Mouse (Mus musculus): ENCODE measurements around the gene Mtg2. TPM values are rescaled to one million over a fixed set of nuclear protein-coding genes. Genes with fewer than 3 reads are reported as not detected.

Gene Mtg2
- polyA plus RNA-seq, 1 experiment from 2014 or later, result 3.7 TPM

- WGBS (ENCODE audit: missing documents), result 94% methylated on average over 8 of the region's 8 CpGs
- H3K4me3 ChIP-seq (ENCODE audit: inconsistent target), result no peak overlapping the region
- peaks cover 20% of the 10 kb centered on the region; the same call in 1 of the 2 replicates for H3K36me3 ChIP-seq (ENCODE audit: inconsistent target)
- no peaks in the 10 kb centered on the region for H3K79me2 ChIP-seq (ENCODE audit: inconsistent target)
- H3K27ac ChIP-seq, result no peak overlapping the region
Measured at GRCm38 (mm10) chr2:180080680-180081079, 10.3 kb downstream of the Mtg2 start.

DNA sequence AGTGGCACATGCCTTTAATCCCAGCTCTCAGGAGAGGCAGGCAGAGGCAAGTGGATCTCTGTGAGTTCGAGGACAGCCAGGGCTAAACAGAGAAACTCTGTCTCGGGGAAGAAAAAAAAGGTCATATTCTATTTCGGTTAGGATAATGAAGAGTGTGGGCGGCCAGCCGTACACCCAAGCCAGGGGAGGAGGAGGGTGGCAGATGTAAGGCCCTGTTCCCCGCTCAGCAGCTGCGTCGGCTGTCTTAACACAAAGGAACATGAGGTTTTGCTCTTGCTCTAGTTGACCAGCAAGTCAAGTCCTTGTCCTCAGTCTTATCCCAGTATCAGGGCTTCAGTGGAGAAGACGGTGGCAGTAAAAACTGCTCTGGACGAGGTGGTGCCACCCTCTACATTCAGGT, 12.7 kb downstream of the Mtg2 start:
- Histone ChIP-seq H3K36me3 (ENCODE audit: inconsistent target) (peaks cover 17% of the 10 kb centered on the region; the same call in 1 of the 2 replicates), H3K79me2 (ENCODE audit: inconsistent target) (no peaks in the 10 kb centered on the region), H3K4me3 (ENCODE audit: inconsistent target) (no peak overlapping the region), H3K27ac (no peak overlapping the region)
- WGBS (ENCODE audit: missing documents), result 95% methylated on average over 10 of the region's 10 CpGs

GRCm38 (mm10) chr2:180084565-180084964, 14.2 kb downstream of the Mtg2 start:
- Histone ChIP-seq H3K27ac (no peak overlapping the region), H3K79me2 (ENCODE audit: inconsistent target) (no peaks in the 10 kb centered on the region), H3K4me3 (ENCODE audit: inconsistent target) (no peak overlapping the region), H3K36me3 (ENCODE audit: inconsistent target) (peaks cover 17% of the 10 kb centered on the region; the same call in 1 of the 2 replicates)
- 82% methylated on average over 3 of the region's 3 CpGs for WGBS (ENCODE audit: missing documents)

DNA sequence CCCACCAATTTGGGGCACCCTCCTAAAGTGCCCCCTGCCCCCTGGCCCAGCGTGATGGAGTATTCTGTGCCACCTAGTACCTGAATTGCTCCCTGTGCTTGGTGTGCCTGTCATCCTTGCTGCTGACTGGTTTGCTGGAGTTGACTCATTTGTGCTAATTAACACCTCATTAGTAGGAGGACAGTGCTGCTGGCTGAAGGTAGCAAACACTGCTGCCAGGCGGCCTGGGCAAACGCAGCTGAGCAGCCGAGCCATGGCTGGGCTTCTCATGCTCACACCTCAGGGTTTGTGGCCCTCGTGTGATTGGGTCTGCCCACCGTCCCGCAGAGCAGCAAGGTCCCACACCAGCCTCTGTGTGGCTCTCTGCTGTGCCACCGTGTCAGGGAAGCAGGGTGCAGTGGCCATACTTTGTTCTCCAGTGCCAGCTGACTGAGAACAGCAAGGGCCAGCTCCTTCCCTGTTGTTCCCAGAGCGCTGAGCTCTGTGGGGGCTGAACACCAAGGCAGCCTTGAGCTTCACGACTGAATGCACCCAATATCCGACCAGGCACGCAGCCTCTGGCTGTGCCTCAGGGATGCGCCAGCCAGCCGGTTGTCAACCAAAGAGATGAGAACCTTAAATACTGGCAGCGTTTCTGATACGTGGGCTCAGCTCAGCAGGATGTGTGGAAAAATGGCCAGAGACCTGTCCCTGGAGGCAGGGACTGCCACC, 15.7 kb downstream of the Mtg2 start:
- Histone ChIP-seq H3K4me3 (ENCODE audit: inconsistent target) (no peak overlapping the region), H3K27ac (no peak overlapping the region), H3K79me2 (ENCODE audit: inconsistent target) (no peaks in the 10 kb centered on the region), H3K36me3 (ENCODE audit: inconsistent target) (peaks cover 17% of the 10 kb centered on the region; the same call in 1 of the 2 replicates)
- whole genome bisulfite sequencing (ENCODE audit: missing documents), result 93% methylated on average over 15 of the region's 16 CpGs

GRCm38 (mm10) chr2:180086637-180087027, 16.2 kb downstream of the Mtg2 start:
- H3K79me2 ChIP-seq (ENCODE audit: inconsistent target), result no peaks in the 10 kb centered on the region
- 91% methylated on average over 5 of the region's 5 CpGs for WGBS (ENCODE audit: missing documents)
- no peak overlapping the region for H3K27ac ChIP-seq
- H3K4me3 ChIP-seq (ENCODE audit: inconsistent target), result no peak overlapping the region
- H3K36me3 ChIP-seq (ENCODE audit: inconsistent target), result peaks cover 17% of the 10 kb centered on the region; the same call in 1 of the 2 replicates

- H3K36me3 ChIP-seq (ENCODE audit: inconsistent target), result peaks cover 9% of the 10 kb centered on the region; the same call in 1 of the 2 replicates
- no peak overlapping the region for H3K27ac ChIP-seq
- no peaks in the 10 kb centered on the region for H3K79me2 ChIP-seq (ENCODE audit: inconsistent target)
- H3K4me3 ChIP-seq (ENCODE audit: inconsistent target), result no peak overlapping the region
- 96% methylated on average over 4 of the region's 4 CpGs for WGBS (ENCODE audit: missing documents)
Measured at GRCm38 (mm10) chr2:180087472-180087871, 17.1 kb downstream of the Mtg2 start.

DNA sequence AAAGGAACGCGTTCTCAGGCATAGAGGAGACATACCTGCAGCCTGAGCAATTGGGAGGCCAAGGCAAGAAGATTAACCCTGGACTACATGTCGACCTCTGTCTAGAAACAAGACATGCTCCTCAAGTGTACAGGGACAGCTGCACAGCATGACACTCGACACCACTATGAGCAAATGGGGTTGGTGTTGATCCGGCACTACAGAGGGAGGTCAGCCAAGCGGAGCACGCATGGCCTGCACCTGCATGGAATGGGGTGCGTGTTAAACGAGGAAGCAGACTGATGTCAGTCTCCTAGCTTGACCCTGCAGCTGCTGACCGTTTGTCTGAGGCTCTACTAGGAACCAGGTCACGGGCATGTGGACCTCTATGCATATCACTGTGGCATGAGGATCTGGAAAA, 19.9 kb downstream of the Mtg2 start:
- Histone ChIP-seq H3K4me3 (ENCODE audit: inconsistent target) (no peak overlapping the region), H3K79me2 (ENCODE audit: inconsistent target) (no peaks in the 10 kb centered on the region)
- WGBS (ENCODE audit: missing documents), result 80% methylated on average over 11 of the region's 11 CpGs

GRCm38 (mm10) chr2:180095711-180096110, 25.3 kb downstream of the Mtg2 start:
- H3K36me3 ChIP-seq (ENCODE audit: inconsistent target), result no peaks in the 10 kb centered on the region
- no peak overlapping the region for H3K4me3 ChIP-seq (ENCODE audit: inconsistent target)
- H3K27ac ChIP-seq, result no peak overlapping the region
- H3K79me2 ChIP-seq (ENCODE audit: inconsistent target), result no peaks in the 10 kb centered on the region
- 34% methylated on average over 5 of the region's 5 CpGs for WGBS (ENCODE audit: missing documents)

More for the DNA sequence above, 19.9 kb downstream of the Mtg2 start:
- Histone ChIP-seq H3K27ac (no peak overlapping the region), H3K36me3 (ENCODE audit: inconsistent target) (no peaks in the 10 kb centered on the region)

- no peak overlapping the region for H3K4me3 ChIP-seq (ENCODE audit: inconsistent target)
- no peaks in the 10 kb centered on the region for H3K36me3 ChIP-seq (ENCODE audit: inconsistent target)
- WGBS (ENCODE audit: missing documents), result 70% methylated on average over 3 of the region's 3 CpGs
- no peak overlapping the region for H3K27ac ChIP-seq
- no peaks in the 10 kb centered on the region for H3K79me2 ChIP-seq (ENCODE audit: inconsistent target)
Measured at GRCm38 (mm10) chr2:180097585-180097984, 27.2 kb downstream of the Mtg2 start.

DNA sequence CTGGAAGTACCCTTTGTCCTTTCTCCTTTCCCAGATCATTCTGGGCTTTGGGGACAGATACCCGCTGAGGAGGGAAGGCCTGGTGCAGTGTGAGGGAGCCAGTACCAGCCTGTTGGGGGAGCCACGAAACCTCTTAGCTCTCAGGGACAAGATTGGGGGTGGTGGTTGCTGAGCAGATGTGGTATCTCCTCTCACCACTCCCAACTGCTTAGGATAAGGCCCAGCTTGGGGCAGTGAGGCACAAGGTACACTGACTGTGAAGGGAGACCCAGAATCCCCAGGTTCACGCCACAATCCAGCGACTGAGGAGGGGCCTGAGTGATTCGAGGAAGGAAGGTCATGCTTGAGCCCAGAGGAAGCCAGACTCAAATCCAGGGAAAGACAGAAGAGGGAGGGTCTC, 27.8 kb downstream of the Mtg2 start:
- H3K27ac ChIP-seq, result no peak overlapping the region
- H3K4me3 ChIP-seq (ENCODE audit: inconsistent target), result no peak overlapping the region
- H3K36me3 ChIP-seq (ENCODE audit: inconsistent target), result no peaks in the 10 kb centered on the region
- 55% methylated on average over 5 of the region's 5 CpGs for WGBS (ENCODE audit: missing documents)
- H3K79me2 ChIP-seq (ENCODE audit: inconsistent target), result no peaks in the 10 kb centered on the region

DNA sequence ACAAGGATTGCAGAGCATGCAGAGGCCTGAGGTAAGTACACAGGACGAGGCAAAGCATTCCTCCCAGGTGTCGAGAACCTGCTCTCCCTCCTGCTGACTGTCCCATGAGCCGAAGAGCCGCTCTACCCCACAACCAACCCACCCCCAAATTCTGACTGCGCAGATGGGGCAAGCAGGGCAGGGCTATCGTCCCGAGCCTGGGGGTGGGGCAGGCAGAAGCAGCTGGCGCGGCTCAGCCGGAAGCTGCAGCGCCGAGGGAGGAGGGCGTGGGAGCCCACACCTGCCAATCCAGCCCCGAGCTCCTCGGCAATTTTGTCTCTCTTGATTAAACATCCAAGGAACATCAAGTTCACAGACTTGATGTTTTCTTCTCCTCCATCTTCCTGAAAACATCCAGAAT, 29.1 kb downstream of the Mtg2 start:
- Histone ChIP-seq H3K36me3 (ENCODE audit: inconsistent target) (no peaks in the 10 kb centered on the region), H3K4me3 (ENCODE audit: inconsistent target) (no peak overlapping the region), H3K79me2 (ENCODE audit: inconsistent target) (no peaks in the 10 kb centered on the region), H3K27ac (no peak overlapping the region)
- 7% methylated on average over 15 of the region's 15 CpGs for WGBS (ENCODE audit: missing documents)

- Histone ChIP-seq H3K79me2 (ENCODE audit: inconsistent target) (no peaks in the 10 kb centered on the region), H3K27ac (no peak overlapping the region), H3K4me3 (ENCODE audit: inconsistent target) (no peak overlapping the region), H3K36me3 (ENCODE audit: inconsistent target) (no peaks in the 10 kb centered on the region)
- WGBS (ENCODE audit: missing documents), result 5% methylated on average over 50 of the region's 57 CpGs
Measured at GRCm38 (mm10) chr2:180103151-180103977, 33.0 kb downstream of the Mtg2 start.

DNA sequence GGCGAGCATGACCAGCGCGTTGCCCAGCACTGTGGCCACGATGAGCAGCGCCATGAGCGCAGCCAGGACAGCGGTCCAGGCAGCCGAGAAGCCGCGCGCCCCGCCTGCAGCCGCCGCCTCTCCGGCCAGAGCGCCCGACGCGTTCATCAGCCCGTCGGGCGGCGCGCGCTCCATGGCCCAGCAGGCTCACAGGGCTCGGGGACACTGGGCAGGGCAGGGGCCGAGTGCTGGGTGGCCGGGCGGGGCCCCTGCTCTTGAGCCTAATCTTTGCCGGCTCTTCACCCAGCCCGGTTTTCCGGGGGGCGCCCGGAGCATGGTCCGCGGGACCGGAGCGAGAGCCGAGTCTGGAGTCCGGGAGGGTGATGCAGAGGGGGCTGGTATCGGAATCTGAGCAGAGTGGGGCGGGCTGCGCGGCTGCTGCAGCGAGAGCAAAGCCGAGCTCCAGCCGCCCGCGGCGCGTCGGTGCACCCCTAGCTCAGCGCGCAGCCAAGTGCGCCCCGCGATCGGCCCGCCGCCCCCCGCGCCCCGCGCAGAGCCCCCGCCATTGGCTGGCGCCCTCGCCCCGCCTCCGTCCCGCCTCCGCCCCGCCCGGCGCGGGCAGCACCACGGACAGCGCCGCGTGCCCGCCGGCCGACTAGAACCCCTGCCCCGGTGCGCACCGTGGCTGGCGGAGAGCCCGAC, 33.7 kb downstream of the Mtg2 start, which contains the start of gene Hrh3:
TSS of gene Hrh3 (minus strand) at position 511 of the 681 bp plus-strand sequence.
- 2% methylated on average over 65 of the region's 87 CpGs for WGBS (ENCODE audit: missing documents)
- Histone ChIP-seq H3K27ac (no peak within 1 kb of the TSS), H3K79me2 (ENCODE audit: inconsistent target) (no peaks in the 10 kb centered on the region), H3K36me3 (ENCODE audit: inconsistent target) (no peaks in the 10 kb centered on the region), H3K4me3 (ENCODE audit: inconsistent target) (no peak within 1 kb of the TSS)

DNA sequence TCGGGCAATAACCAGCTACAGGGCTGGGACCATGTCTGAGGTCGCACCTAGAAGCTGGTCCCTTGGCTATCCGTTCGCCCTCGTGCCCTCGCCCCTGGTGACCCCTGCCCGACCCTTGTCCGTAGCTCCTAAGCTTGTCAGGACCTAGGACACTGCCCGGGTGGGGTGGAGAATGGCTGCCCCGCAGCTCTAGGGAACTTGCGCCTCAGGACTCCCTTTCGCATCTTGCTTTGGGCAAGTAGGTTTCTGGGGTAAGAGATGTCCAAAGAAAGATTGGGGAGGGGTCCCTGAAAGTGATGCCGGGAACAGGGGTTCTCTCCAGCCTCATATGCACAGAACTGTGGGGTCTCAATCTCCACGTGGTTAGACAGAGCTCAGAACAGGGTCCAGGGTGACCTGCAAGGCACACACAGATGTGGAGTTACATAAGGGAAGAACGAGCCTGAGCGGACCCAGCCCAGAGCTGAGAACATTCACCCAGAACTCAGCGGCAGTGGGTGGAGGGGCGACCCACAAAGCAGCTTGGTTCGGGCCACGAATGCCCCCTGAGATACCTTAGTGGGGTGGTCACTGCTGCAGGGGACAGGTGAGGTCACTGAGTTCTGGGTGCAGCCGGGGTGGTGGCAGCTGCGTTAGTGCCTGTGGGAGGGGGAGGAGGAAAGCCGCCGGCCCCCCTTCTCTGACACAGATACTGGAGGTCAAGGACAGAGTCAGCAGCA, 34.4 kb downstream of the Mtg2 start:
- Histone ChIP-seq H3K79me2 (ENCODE audit: inconsistent target) (no peaks in the 10 kb centered on the region), H3K36me3 (ENCODE audit: inconsistent target) (no peaks in the 10 kb centered on the region), H3K27ac (no peak overlapping the region), H3K4me3 (ENCODE audit: inconsistent target) (no peak overlapping the region)
- whole genome bisulfite sequencing (ENCODE audit: missing documents), result 14% methylated on average over 24 of the region's 24 CpGs
